Mouse (Mus musculus): ENCODE data around the gene Cts3. TPM values are rescaled to one million over a fixed set of nuclear protein-coding genes. Genes with fewer than 3 reads are reported as not detected.
"Not testable (repeated sequence)": the region's sequence is repeated elsewhere in the genome, so short reads cannot be mapped to it uniquely, and the experiment has no call there.

Gene Cts3
- not detected in 2 replicates for polyA plus RNA-seq (2015; fragmentation: Nextera tagmentation; extraction: Ambion mirVana)

DNA sequence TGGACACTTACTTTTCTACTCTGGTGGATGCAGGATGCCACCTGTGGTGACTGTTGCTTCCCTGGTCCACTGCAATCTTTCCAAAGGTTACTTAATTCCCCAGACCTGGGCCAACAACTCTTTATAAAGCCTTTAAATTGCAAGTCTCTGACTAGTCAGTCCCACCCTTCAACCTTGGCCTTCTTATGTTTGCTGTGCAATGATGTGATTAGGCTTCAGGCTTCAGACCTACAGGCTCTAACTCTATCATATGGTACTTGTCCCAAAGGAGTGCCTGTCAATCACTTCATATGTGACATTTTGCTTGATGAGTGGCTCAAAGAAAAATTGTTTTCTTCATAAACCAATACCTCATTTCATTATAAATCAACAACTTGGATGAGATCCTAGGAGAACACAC, at the start of gene Cts3:
Gene Cts3, minus strand, starts transcription at position 101 of the 400 bp plus-strand sequence.
- no peak for DNase-seq (ENCODE audit: low spot score)

DNA sequence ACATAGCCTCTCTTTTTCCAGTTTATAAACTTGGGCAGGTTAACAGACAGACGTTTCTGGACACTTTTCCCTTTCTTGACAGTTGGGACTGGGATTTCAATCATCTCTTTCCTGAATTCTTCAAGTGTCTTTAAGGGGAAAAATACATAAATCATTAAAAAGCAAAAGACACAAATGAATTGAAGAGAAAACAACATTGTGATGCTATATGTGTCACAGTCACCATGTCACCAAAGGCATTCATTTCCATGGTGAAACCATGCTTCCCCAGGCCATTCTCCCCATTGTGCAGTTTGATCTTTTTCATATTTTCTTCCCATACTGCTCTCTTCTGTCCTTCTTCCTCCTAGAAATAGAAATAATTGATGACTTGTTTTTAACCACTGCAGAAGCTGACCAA, 1.9 kb downstream of the Cts3 start, which contains the start of gene Gm49352:
Gene Gm49352, minus strand, starts transcription at position 101 of the 400 bp plus-strand sequence.
- DNase-seq (ENCODE audit: low spot score): not testable (repeated sequence)

DNA sequence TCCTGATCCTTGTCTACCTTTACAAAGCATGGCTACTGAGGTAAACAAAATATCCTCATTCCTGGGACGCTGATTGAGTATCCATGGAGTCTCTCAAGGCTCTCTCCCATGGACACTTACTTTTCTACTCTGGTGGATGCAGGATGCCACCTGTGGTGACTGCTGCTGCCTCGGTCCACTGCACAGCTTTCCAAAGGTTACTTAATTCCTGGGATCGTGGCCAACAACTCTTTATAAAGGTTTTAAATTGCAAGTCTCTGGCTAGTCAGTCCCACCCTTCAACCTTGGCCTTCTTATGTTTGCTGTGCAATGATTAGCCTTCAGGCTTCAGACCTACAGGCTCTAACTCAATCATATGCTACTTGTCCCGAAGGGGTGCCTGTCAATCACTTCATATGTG, 28.3 kb downstream of the Cts3 start, which contains the start of gene Ctsm:
Gene Ctsm, minus strand, starts transcription at position 209 of the 400 bp plus-strand sequence.
- DNase-seq (ENCODE audit: low spot score): no peak

Other genes with a start within 250 kb of the Cts3 start
- not detected in 2 replicates for gene Cts7, start 211.9 kb downstream of the Cts3 start, polyA plus RNA-seq (2015; fragmentation: Nextera tagmentation; extraction: Ambion mirVana)
- gene Ctsm, start 28.3 kb downstream of the Cts3 start, polyA plus RNA-seq (2015; fragmentation: Nextera tagmentation; extraction: Ambion mirVana): not detected in 2 replicates
- not detected in 2 replicates for gene Gm49352, start 2.0 kb downstream of the Cts3 start, polyA plus RNA-seq (2015; fragmentation: Nextera tagmentation; extraction: Ambion mirVana)

Measured in thymus, postnatal 0 days (tissue).